Mouse (Mus musculus) left cerebral cortex, postnatal 4 days (tissue): ENCODE measurements around the gene Olfr1307. TPM values are rescaled to one million over a fixed set of nuclear protein-coding genes. Genes with fewer than 3 reads are reported as not detected.

Experiments
- DNase-seq: peaks from one replicate; pipeline ENCODE4 v3.0.0-alpha.2; 2022
- intact Hi-C: fragments of 180-260 bp; cut with DNase I; formaldehyde crosslinking; loops from one replicate; pipeline ENCODE4 v1.15.1; 2025
- total RNA-seq, 2 experiments: library from RNA; stranded (reverse); gene quantifications; 2 replicates each; pipeline ENCODE4 v1.2.3; 2021

The Olfr1307 gene
- total RNA-seq: under 1 TPM; 0.04 TPM

DNA sequence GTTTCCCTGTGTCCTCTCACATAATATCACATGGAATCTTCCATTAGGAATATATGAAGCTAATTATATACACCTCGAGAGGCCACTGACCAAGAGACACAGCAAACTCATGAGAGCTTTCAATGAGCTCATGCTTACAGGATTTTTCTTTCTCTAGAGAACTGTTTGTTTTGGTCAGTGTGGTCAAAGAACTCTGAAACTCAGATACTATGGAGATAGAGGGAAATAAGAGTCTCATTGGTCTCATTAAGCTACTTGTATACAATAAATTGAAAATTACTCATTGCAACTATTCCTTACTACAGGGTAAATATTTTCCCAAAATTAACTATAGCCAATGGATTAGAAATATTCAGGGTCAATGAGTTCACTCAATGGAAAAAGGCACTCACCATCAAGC, at the start of gene Olfr1307:
TSS of gene Olfr1307 (minus strand) at position 101 of the 400 bp plus-strand sequence.
- intact Hi-C loops: no loop called here
- no peak for DNase-seq

DNA sequence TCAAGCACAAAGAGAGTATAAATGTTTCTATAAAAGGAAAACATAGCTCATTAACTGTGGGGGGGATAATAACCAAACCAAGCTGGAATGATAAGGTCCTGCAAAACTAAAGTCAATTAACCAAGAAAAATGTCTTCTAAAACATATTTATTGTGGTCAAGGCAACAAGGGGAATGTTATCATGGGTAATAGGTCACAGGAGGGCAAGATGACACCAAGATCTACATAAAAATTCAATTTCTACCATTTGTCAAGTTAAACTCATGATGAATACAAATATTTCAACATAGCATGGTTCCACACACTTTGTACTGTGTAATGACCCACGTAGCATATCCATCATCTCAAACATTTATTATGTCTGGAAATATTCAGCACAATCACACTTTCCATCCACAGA, 40.9 kb upstream of the Olfr1307 start, which contains the start of gene Olfr1309:
TSS of gene Olfr1309 (minus strand) at position 101 of the 400 bp plus-strand sequence.
- DNase-seq: no peak
- intact Hi-C loops: no loop called here

DNA sequence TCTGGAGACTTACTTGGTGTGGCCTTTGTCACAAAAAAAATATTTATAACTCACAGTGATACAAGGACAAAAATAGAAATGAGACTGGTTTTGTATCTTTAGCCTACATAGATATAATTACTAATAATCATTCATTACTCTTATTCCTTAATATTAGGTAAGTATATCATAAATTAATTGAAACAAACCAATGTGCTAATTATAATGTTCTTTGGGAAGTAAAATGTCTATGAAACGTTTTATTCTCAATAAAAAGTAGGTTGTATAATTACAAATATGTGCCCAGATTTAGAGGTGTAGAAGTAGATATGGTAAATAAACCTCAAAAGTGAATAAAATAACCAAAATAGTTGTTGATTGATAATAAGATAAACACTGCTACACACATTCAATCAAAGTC, 15.6 kb upstream of the Olfr1307 start, which contains the start of gene Olfr1308:
TSS of gene Olfr1308 (minus strand) at position 101 of the 400 bp plus-strand sequence.
- intact Hi-C loops: no loop called here
- no peak for DNase-seq

DNA sequence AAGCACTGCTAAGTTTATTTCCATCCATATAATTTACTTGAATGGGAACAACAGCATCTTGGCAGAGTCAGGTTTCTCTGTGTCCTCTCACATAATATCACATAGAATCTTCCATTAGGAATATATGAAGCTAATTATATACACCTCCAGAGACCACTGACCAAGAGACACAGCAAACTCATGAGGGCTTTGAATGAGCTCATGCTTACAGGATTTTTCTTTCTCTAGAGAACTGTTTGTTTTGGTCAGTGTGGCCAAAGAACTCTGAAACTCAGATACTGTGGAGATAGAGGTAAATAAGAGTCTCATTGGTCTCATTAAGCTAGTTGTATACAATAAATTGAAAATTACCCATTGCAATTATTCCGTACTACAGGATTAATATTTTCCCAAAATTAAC, 33.1 kb downstream of the Olfr1307 start, which contains the start of gene Olfr1306:
TSS of gene Olfr1306 (minus strand) at position 101 of the 400 bp plus-strand sequence.
- no peak for DNase-seq
- intact Hi-C loops: no loop called here

Other genes with a start within 250 kb of the Olfr1307 start
- not detected for gene Olfr1301, start 198.4 kb downstream of the Olfr1307 start, total RNA-seq
- gene Olfr1302, start 172.0 kb downstream of the Olfr1307 start, total RNA-seq: not detected
- gene Olfr1303, start 129.1 kb downstream of the Olfr1307 start, total RNA-seq: not detected
- not detected for gene Olfr1305, start 72.3 kb downstream of the Olfr1307 start, total RNA-seq
- not detected for gene Olfr1306, start 33.2 kb downstream of the Olfr1307 start, total RNA-seq
- not detected for gene Olfr1308, start 15.5 kb upstream of the Olfr1307 start, total RNA-seq
- not detected for gene Olfr1309, start 40.8 kb upstream of the Olfr1307 start, total RNA-seq
- gene Olfr1310, start 63.3 kb upstream of the Olfr1307 start, total RNA-seq: not detected
- gene Olfr1311, start 75.0 kb upstream of the Olfr1307 start, total RNA-seq: not detected
- not detected for gene Olfr1312, start 100.8 kb upstream of the Olfr1307 start, total RNA-seq
- not detected for gene Olfr1313, start 128.4 kb upstream of the Olfr1307 start, total RNA-seq
- gene Olfr1314, start 147.3 kb upstream of the Olfr1307 start, total RNA-seq: not detected
- gene Olfr1315-ps1, start 166.0 kb upstream of the Olfr1307 start, total RNA-seq: not detected
- not detected for gene Olfr1316, start 185.5 kb upstream of the Olfr1307 start, total RNA-seq
- not detected for gene Olfr1317, start 190.9 kb upstream of the Olfr1307 start, total RNA-seq
- gene Olfr1318, start 204.8 kb upstream of the Olfr1307 start, total RNA-seq: not detected